ENCODE assay signal across 13 mouse cellular contexts in the genomic region with DNA sequence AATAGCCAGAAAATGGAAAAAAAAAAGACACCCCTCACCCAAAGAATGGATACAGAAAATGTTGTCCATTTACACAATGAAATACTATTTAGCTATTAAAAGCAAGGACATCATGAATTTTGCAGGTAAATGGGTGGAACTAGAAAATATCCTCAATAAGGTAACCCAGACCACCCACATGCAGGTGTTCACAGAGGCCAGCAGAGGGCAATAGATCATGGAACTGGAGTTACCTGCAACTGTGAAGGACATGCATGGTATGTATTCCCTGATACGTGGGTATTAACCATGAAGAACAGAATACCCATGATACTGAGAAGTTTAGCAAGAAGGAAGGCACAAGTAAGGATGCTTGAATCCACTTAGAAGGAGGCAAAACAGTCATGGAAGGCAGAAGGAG. TPM values are rescaled to one million over a fixed set of nuclear protein-coding genes. Genes with fewer than 3 reads are reported as not detected.
DNase-seq lines count a peak whose midpoint lies in the region; ATAC-seq and TF ChIP-seq lines count a peak whose summit lies in the region.
"Had no signal": no experiment of that assay in that cellular context is flagged by ENCODE, and none has a peak within 500 bp of the region (broad histone marks: within the 10 kb centered on the region; RNA-seq: fewer than 3 reads in every experiment).

No protein-coding gene starts in this region.

- no peaks in the 10 kb centered on the region for H3K27me3 ChIP-seq in heart, postnatal 0 days (ENCODE audit: control insufficient read depth, insufficient read depth, low read length)
- H3K27me3 ChIP-seq in heart, embryonic 11.5 days (ENCODE audit: control insufficient read depth, insufficient read depth, low read length): no peaks in the 10 kb centered on the region
- no peaks in the 10 kb centered on the region for H3K27me3 ChIP-seq in midbrain, postnatal 0 days (ENCODE audit: insufficient read depth, low read length)
- H3K27me3 ChIP-seq in midbrain, embryonic 16.5 days (ENCODE audit: control insufficient read depth, insufficient read depth, low read depth, low read length): no peaks in the 10 kb centered on the region
- H3K27me3 ChIP-seq in kidney, embryonic 16.5 days (ENCODE audit: insufficient read depth, low read length): no peaks in the 10 kb centered on the region
- H3K27me3 ChIP-seq: liver, embryonic 15.5 days; stomach, embryonic 15.5 days had no signal

- ATAC-seq in heart, postnatal 0 days (ENCODE audit: insufficient read depth, low read depth): no peak
- ATAC-seq in heart, embryonic 11.5 days (replicated peaks; ENCODE audit: insufficient number of reproducible peaks, low FRiP score, low TSS enrichment): no peak
- ATAC-seq in midbrain, postnatal 0 days (ENCODE audit: low FRiP score): no peak
- no peak for ATAC-seq in midbrain, embryonic 16.5 days
- no peak for ATAC-seq in granulocyte monocyte progenitor cell, adult 5-6 weeks (replicated peaks; ENCODE audit: poor library complexity, severe bottlenecking)
- ATAC-seq in kidney, embryonic 16.5 days (ENCODE audit: low FRiP score, low TSS enrichment): no peak

- WGBS in heart, postnatal 0 days: 67% methylated on average over 1 of the region's 1 CpGs
- 64% methylated on average over 1 of the region's 1 CpGs for WGBS in heart, embryonic 11.5 days (ENCODE audit: insufficient replicate concordance)
- WGBS in midbrain, postnatal 0 days: 69% methylated on average over 1 of the region's 1 CpGs
- 53% methylated on average over 1 of the region's 1 CpGs for WGBS in midbrain, embryonic 16.5 days
- WGBS in bone marrow, adult 2 months: 51% methylated on average over 1 of the region's 1 CpGs
- WGBS in kidney, embryonic 16.5 days: 41% methylated on average over 1 of the region's 1 CpGs

- H3K9me3 ChIP-seq in heart, postnatal 0 days (replicated peaks; ENCODE audit: control insufficient read depth, low read length): no peaks in the 10 kb centered on the region
- H3K9me3 ChIP-seq in heart, embryonic 11.5 days (replicated peaks; ENCODE audit: control insufficient read depth, low read length): no peaks in the 10 kb centered on the region
- no peaks in the 10 kb centered on the region for H3K9me3 ChIP-seq in midbrain, postnatal 0 days (ENCODE audit: low read length)
- no peaks in the 10 kb centered on the region for H3K9me3 ChIP-seq in midbrain, embryonic 16.5 days (replicated peaks; ENCODE audit: control insufficient read depth, low read length, poor library complexity, severe bottlenecking)
- no peaks in the 10 kb centered on the region for H3K9me3 ChIP-seq in kidney, embryonic 16.5 days (ENCODE audit: low read length)
- H3K9me3 ChIP-seq: kidney, embryonic 15.5 days; liver, embryonic 15.5 days; stomach, embryonic 15.5 days had no signal

- no peak for DNase-seq in heart, postnatal 0 days (ENCODE audit: low spot score)
- peak; percentile 1 for DNase-seq in midbrain, postnatal 0 days (ENCODE audit: low spot score)
- no peak for DNase-seq in left cerebral cortex, adult 8-10 months (ENCODE audit: low spot score in 2 of 2)
- DNase-seq: heart, postnatal 4 days had no signal

- H3K4me1 ChIP-seq in heart, postnatal 0 days (ENCODE audit: control insufficient read depth, insufficient read depth): no peaks in the 10 kb centered on the region
- no peaks in the 10 kb centered on the region for H3K4me1 ChIP-seq in heart, embryonic 11.5 days (ENCODE audit: control insufficient read depth, insufficient read depth, low read length)
- H3K4me1 ChIP-seq in midbrain, postnatal 0 days (ENCODE audit: insufficient read depth, low read length): no peaks in the 10 kb centered on the region
- no peaks in the 10 kb centered on the region for H3K4me1 ChIP-seq in midbrain, embryonic 16.5 days (ENCODE audit: control insufficient read depth, insufficient read depth, low read length)
- H3K4me1 ChIP-seq in bone marrow, adult 2 months (ENCODE audit: control insufficient read depth, insufficient read depth, low read length): no peaks in the 10 kb centered on the region
- no peaks in the 10 kb centered on the region for H3K4me1 ChIP-seq in kidney, embryonic 16.5 days (ENCODE audit: insufficient read depth, low read length)
- H3K4me1 ChIP-seq: kidney, embryonic 15.5 days; liver, embryonic 15.5 days; stomach, embryonic 15.5 days had no signal

- no peak overlapping the region for H3K27ac ChIP-seq in heart, postnatal 0 days (ENCODE audit: low read depth)
- H3K27ac ChIP-seq in heart, embryonic 11.5 days (ENCODE audit: low read depth, low read length): no peak overlapping the region
- no peak overlapping the region for H3K27ac ChIP-seq in midbrain, postnatal 0 days (ENCODE audit: low read depth, low read length)
- H3K27ac ChIP-seq in midbrain, embryonic 16.5 days (ENCODE audit: low read length): no peak overlapping the region
- no peak overlapping the region for H3K27ac ChIP-seq in bone marrow, adult 2 months (ENCODE audit: control insufficient read depth, insufficient read depth, low read depth, low read length, poor library complexity)
- H3K27ac ChIP-seq in kidney, embryonic 16.5 days (ENCODE audit: low read length): no peak overlapping the region
- H3K27ac ChIP-seq: kidney, embryonic 15.5 days; liver, embryonic 15.5 days; stomach, embryonic 15.5 days had no signal

- TF ChIP-seq EP300 in heart, postnatal 0 days (IDR thresholded peaks at IDR 0.05; ENCODE audit: low read depth): no peak

- no peaks in the 10 kb centered on the region for H3K36me3 ChIP-seq in heart, postnatal 0 days (replicated peaks; ENCODE audit: control insufficient read depth, insufficient read depth, low read length)
- H3K36me3 ChIP-seq in heart, embryonic 11.5 days (ENCODE audit: control insufficient read depth, insufficient read depth, low read length): no peaks in the 10 kb centered on the region
- H3K36me3 ChIP-seq in midbrain, postnatal 0 days (ENCODE audit: insufficient read depth, low read length): no peaks in the 10 kb centered on the region
- no peaks in the 10 kb centered on the region for H3K36me3 ChIP-seq in midbrain, embryonic 16.5 days (ENCODE audit: control insufficient read depth, insufficient read depth, low read length)
- H3K36me3 ChIP-seq in kidney, embryonic 16.5 days (ENCODE audit: insufficient read depth, low read length): no peaks in the 10 kb centered on the region
- H3K36me3 ChIP-seq: kidney, embryonic 15.5 days; liver, embryonic 15.5 days; stomach, embryonic 15.5 days had no signal

- TF ChIP-seq CTCF in heart, postnatal 0 days (IDR thresholded peaks at IDR 0.05; ENCODE audit: low read depth): peak; percentile 33; the same call in 1 of the 2 replicates
- peak; percentile 48 for TF ChIP-seq CTCF in midbrain, postnatal 0 days (IDR thresholded peaks at IDR 0.05)
- peak; percentile 41 for TF ChIP-seq CTCF in bone marrow, adult 2 months (IDR thresholded peaks at IDR 0.05; ENCODE audit: control insufficient read depth, insufficient read depth, low read length)

- TF ChIP-seq POLR2A in bone marrow, adult 2 months (IDR thresholded peaks at IDR 0.05; ENCODE audit: borderline replicate concordance, control insufficient read depth, low read depth, low read length): no peak

- H3K4me2 ChIP-seq in heart, postnatal 0 days (ENCODE audit: low read depth, low read length): no peak overlapping the region
- H3K4me2 ChIP-seq in heart, embryonic 11.5 days: no peak overlapping the region
- H3K4me2 ChIP-seq in midbrain, postnatal 0 days (ENCODE audit: low read depth, low read length, poor library complexity, severe bottlenecking): no peak overlapping the region
- H3K4me2 ChIP-seq in midbrain, embryonic 16.5 days (ENCODE audit: low read length): no peak overlapping the region
- H3K4me2 ChIP-seq in kidney, embryonic 16.5 days (replicated peaks; ENCODE audit: low read depth, low read length): no peak overlapping the region
- H3K4me2 ChIP-seq: kidney, embryonic 15.5 days; liver, embryonic 15.5 days; stomach, embryonic 15.5 days had no signal

- no peak overlapping the region for H3K4me3 ChIP-seq in heart, postnatal 0 days (ENCODE audit: low read depth, low read length)
- no peak overlapping the region for H3K4me3 ChIP-seq in heart, embryonic 11.5 days (ENCODE audit: low read depth, low read length)
- H3K4me3 ChIP-seq in midbrain, postnatal 0 days (ENCODE audit: low read depth, low read length): no peak overlapping the region
- H3K4me3 ChIP-seq in midbrain, embryonic 16.5 days (ENCODE audit: low read depth, low read length): no peak overlapping the region
- H3K4me3 ChIP-seq in bone marrow, adult 2 months (replicated peaks; ENCODE audit: control insufficient read depth, low read depth, low read length): no peak overlapping the region
- no peak overlapping the region for H3K4me3 ChIP-seq in kidney, embryonic 16.5 days (ENCODE audit: low read length)
- H3K4me3 ChIP-seq: kidney, embryonic 15.5 days; liver, embryonic 15.5 days; stomach, embryonic 15.5 days had no signal

- no peak overlapping the region for H3K9ac ChIP-seq in heart, postnatal 0 days (replicated peaks; ENCODE audit: low read depth, low read length)
- no peak overlapping the region for H3K9ac ChIP-seq in heart, embryonic 11.5 days (ENCODE audit: low read depth, low read length)
- H3K9ac ChIP-seq in midbrain, postnatal 0 days (replicated peaks; ENCODE audit: low read length, poor library complexity, severe bottlenecking): no peak overlapping the region
- H3K9ac ChIP-seq in midbrain, embryonic 16.5 days (ENCODE audit: low read depth, low read length): no peak overlapping the region
- H3K9ac ChIP-seq in kidney, embryonic 16.5 days (replicated peaks; ENCODE audit: low read length): no peak overlapping the region
- H3K9ac ChIP-seq: kidney, embryonic 15.5 days; liver, embryonic 15.5 days; stomach, embryonic 15.5 days had no signal

RNA-seq across cellular contexts. Expression of gene Pilrb2, which starts 21.3 kb away (rescaled TPM):
- 2.4 TPM in 1 of 2 replicates, not detected in the other for total RNA-seq in heart, postnatal 0 days (2014; rRNA removed; ENCODE audit: low replicate concordance)
- 1.2 and 1.6 TPM in 2 replicates for polyA plus RNA-seq in heart, postnatal 0 days (2015; fragmentation: Nextera tagmentation; extraction: Ambion mirVana)
- 2.1 and 2.7 TPM in 2 replicates for polyA plus RNA-seq in heart, embryonic 11.5 days (2014; fragmentation: Nextera tagmentation; extraction: Ambion mirVana)
- not detected in 2 replicates for total RNA-seq in midbrain, postnatal 0 days (2014; rRNA removed)
- polyA plus RNA-seq in midbrain, postnatal 0 days (2015; fragmentation: Nextera tagmentation; extraction: Ambion mirVana): 0.16 TPM in 1 of 2 replicates, not detected in the other
- not detected in 2 replicates for polyA plus RNA-seq in midbrain, embryonic 16.5 days (2015; fragmentation: Nextera tagmentation; extraction: Ambion mirVana)
- polyA plus RNA-seq in bone marrow, adult 2 months (2011; ENCODE audit: insufficient read depth, insufficient read length, low replicate concordance, missing spikeins): 30.9 and 80.6 TPM in 2 replicates
- not detected for total RNA-seq in left cerebral cortex, adult 8-10 months (2022)
- total RNA-seq in granulocyte monocyte progenitor cell, adult 5-6 weeks (2014; fragmentation: Nextera tagmentation): 3.2 and 13.2 TPM in 2 replicates
- 4.3 and 10.3 TPM in 2 replicates for total RNA-seq in granulocyte monocyte progenitor cell, adult 5-6 weeks (2017)
- 0.40 and 1.0 TPM in 2 replicates for polyA plus RNA-seq in kidney, embryonic 16.5 days (2015; fragmentation: Nextera tagmentation; extraction: Ambion mirVana)
- polyA plus RNA-seq: neural tube, embryonic 11.5 days had no signal

RNA-seq across cellular contexts. Expression of gene Cyp3a13, which starts 28.5 kb away (rescaled TPM):
- not detected in 2 replicates for total RNA-seq in heart, postnatal 0 days (2014; rRNA removed; ENCODE audit: low replicate concordance)
- polyA plus RNA-seq in heart, postnatal 0 days (2015; fragmentation: Nextera tagmentation; extraction: Ambion mirVana): 0.10 and 0.11 TPM in 2 replicates
- polyA plus RNA-seq in heart, embryonic 11.5 days (2014; fragmentation: Nextera tagmentation; extraction: Ambion mirVana): 0.09 TPM in 1 of 2 replicates, not detected in the other
- total RNA-seq in midbrain, postnatal 0 days (2014; rRNA removed): not detected in 2 replicates
- polyA plus RNA-seq in midbrain, postnatal 0 days (2015; fragmentation: Nextera tagmentation; extraction: Ambion mirVana): not detected in 2 replicates
- polyA plus RNA-seq in midbrain, embryonic 16.5 days (2015; fragmentation: Nextera tagmentation; extraction: Ambion mirVana): not detected in 2 replicates
- polyA plus RNA-seq in bone marrow, adult 2 months (2011; ENCODE audit: insufficient read depth, insufficient read length, low replicate concordance, missing spikeins): not detected in 2 replicates
- total RNA-seq in left cerebral cortex, adult 8-10 months (2022): under 1 TPM; 0.37 to 0.59 (median 0.51) TPM
- total RNA-seq in granulocyte monocyte progenitor cell, adult 5-6 weeks (2014; fragmentation: Nextera tagmentation): not detected in 2 replicates
- not detected in 2 replicates for total RNA-seq in granulocyte monocyte progenitor cell, adult 5-6 weeks (2017)
- polyA plus RNA-seq in kidney, embryonic 16.5 days (2015; fragmentation: Nextera tagmentation; extraction: Ambion mirVana): 0.09 TPM in 1 of 2 replicates, not detected in the other

RNA-seq across cellular contexts. Expression of gene Pilrb1, which starts 35.0 kb away (rescaled TPM):
- 0.66 TPM in 1 of 2 replicates, not detected in the other for total RNA-seq in heart, postnatal 0 days (2014; rRNA removed; ENCODE audit: low replicate concordance)
- polyA plus RNA-seq in heart, postnatal 0 days (2015; fragmentation: Nextera tagmentation; extraction: Ambion mirVana): 0.45 and 0.75 TPM in 2 replicates
- 0.13 and 0.84 TPM in 2 replicates for polyA plus RNA-seq in heart, embryonic 11.5 days (2014; fragmentation: Nextera tagmentation; extraction: Ambion mirVana)
- not detected in 2 replicates for total RNA-seq in midbrain, postnatal 0 days (2014; rRNA removed)
- polyA plus RNA-seq in midbrain, postnatal 0 days (2015; fragmentation: Nextera tagmentation; extraction: Ambion mirVana): not detected in 2 replicates
- 0.39 TPM in 1 of 2 replicates, not detected in the other for polyA plus RNA-seq in midbrain, embryonic 16.5 days (2015; fragmentation: Nextera tagmentation; extraction: Ambion mirVana)
- polyA plus RNA-seq in bone marrow, adult 2 months (2011; ENCODE audit: insufficient read depth, insufficient read length, low replicate concordance, missing spikeins): 12.3 and 32.6 TPM in 2 replicates
- total RNA-seq in left cerebral cortex, adult 8-10 months (2022): not detected
- 3.5 and 12.1 TPM in 2 replicates for total RNA-seq in granulocyte monocyte progenitor cell, adult 5-6 weeks (2014; fragmentation: Nextera tagmentation)
- 7.2 and 7.6 TPM in 2 replicates for total RNA-seq in granulocyte monocyte progenitor cell, adult 5-6 weeks (2017)
- polyA plus RNA-seq in kidney, embryonic 16.5 days (2015; fragmentation: Nextera tagmentation; extraction: Ambion mirVana): 0.47 TPM in 1 of 2 replicates, not detected in the other
- polyA plus RNA-seq: neural tube, embryonic 11.5 days had no signal

RNA-seq across cellular contexts. Expression of gene Pilra, which starts 56.9 kb away (rescaled TPM):
- total RNA-seq in heart, postnatal 0 days (2014; rRNA removed; ENCODE audit: low replicate concordance): 3.7 and 78.0 TPM in 2 replicates
- polyA plus RNA-seq in heart, postnatal 0 days (2015; fragmentation: Nextera tagmentation; extraction: Ambion mirVana): 2.0 TPM in 2 replicates
- polyA plus RNA-seq in heart, embryonic 11.5 days (2014; fragmentation: Nextera tagmentation; extraction: Ambion mirVana): 2.1 and 2.9 TPM in 2 replicates
- not detected in 2 replicates for total RNA-seq in midbrain, postnatal 0 days (2014; rRNA removed)
- 0.09 and 0.29 TPM in 2 replicates for polyA plus RNA-seq in midbrain, postnatal 0 days (2015; fragmentation: Nextera tagmentation; extraction: Ambion mirVana)
- polyA plus RNA-seq in midbrain, embryonic 16.5 days (2015; fragmentation: Nextera tagmentation; extraction: Ambion mirVana): 0.37 and 0.48 TPM in 2 replicates
- polyA plus RNA-seq in bone marrow, adult 2 months (2011; ENCODE audit: insufficient read depth, insufficient read length, low replicate concordance, missing spikeins): 27.5 and 45.8 TPM in 2 replicates
- total RNA-seq in left cerebral cortex, adult 8-10 months (2022): 1 to 10 TPM in 3 of 4 experiments, under 1 TPM in 1; 0.91 to 2.6 (median 1.8) TPM
- 3.2 and 4.0 TPM in 2 replicates for total RNA-seq in granulocyte monocyte progenitor cell, adult 5-6 weeks (2014; fragmentation: Nextera tagmentation)
- total RNA-seq in granulocyte monocyte progenitor cell, adult 5-6 weeks (2017): 11.4 and 12.7 TPM in 2 replicates
- 0.67 and 2.0 TPM in 2 replicates for polyA plus RNA-seq in kidney, embryonic 16.5 days (2015; fragmentation: Nextera tagmentation; extraction: Ambion mirVana)
